Mouse (Mus musculus) MEL (cell line): ENCODE results near the gene Echdc3. TPM values are rescaled to one million over a fixed set of nuclear protein-coding genes. Genes with fewer than 3 reads are reported as not detected.

Experiments
- DNase-seq: peaks from one replicate; pipeline ENCODE4 v3.0.0; 2011; ENCODE audit warnings: low read depth, low spot score
- H3K27ac ChIP-seq: 2 replicates; pipeline ENCODE4 v1.5.1; 2012; ENCODE audit warnings: low read depth, mild to moderate bottlenecking, control low read depth, low read length, moderate library complexity; ENCODE audit not compliant: control insufficient read depth
- H3K27me3 ChIP-seq, 2 experiments: fragments of 150-350 bp in 1 of 2; sonication (generic) in 1 of 2; 2 replicates each; pipeline ENCODE4 v1.6.1; 2012; ENCODE audit warnings: low read length in 2 of 2, mild to moderate bottlenecking in 2 of 2, improper control_type of control experiment in 1 of 2, moderate library complexity in 1 of 2; ENCODE audit not compliant: insufficient read depth in 2 of 2, control insufficient read depth in 1 of 2
- H3K36me3 ChIP-seq, 2 experiments: 2 replicates each; pipeline ENCODE4 v1.6.1; 2012 to 2014; ENCODE audit warnings: low read length in 2 of 2, improper control_type of control experiment in 1 of 2, inconsistent platforms in 1 of 2, mild to moderate bottlenecking in 1 of 2; ENCODE audit not compliant: insufficient read depth in 2 of 2, control insufficient read depth in 1 of 2
- H3K4me1 ChIP-seq, 2 experiments: fragments of 150-350 bp in 1 of 2; sonication (generic) in 1 of 2; 2 replicates each; pipeline ENCODE4 v1.6.1; 2012; ENCODE audit warnings: low read length in 2 of 2, improper control_type of control experiment in 1 of 2, mild to moderate bottlenecking in 1 of 2; ENCODE audit not compliant: insufficient read depth in 2 of 2, control insufficient read depth in 1 of 2
- H3K4me3 ChIP-seq, 2 experiments: fragments of 150-350 bp in 1 of 2; sonication (generic) in 1 of 2; 2 replicates each; pipeline ENCODE4 v1.5.1; 2012; ENCODE audit warnings: low read depth in 2 of 2, low read length in 2 of 2, mild to moderate bottlenecking in 2 of 2, moderate library complexity in 2 of 2, control low read depth in 1 of 2, improper control_type of control experiment in 1 of 2; ENCODE audit not compliant: control insufficient read depth in 1 of 2, insufficient read depth in 1 of 2
- H3K79me2 ChIP-seq: 2 replicates; pipeline ENCODE4 v1.6.1; 2012; ENCODE audit warnings: mild to moderate bottlenecking, low read length, moderate library complexity; ENCODE audit not compliant: control insufficient read depth, poor library complexity, insufficient read depth
- H3K9ac ChIP-seq: 2 replicates; pipeline ENCODE4 v1.6.1; 2012; ENCODE audit warnings: low read depth, mild to moderate bottlenecking, control low read depth, low read length, moderate library complexity; ENCODE audit not compliant: control insufficient read depth, poor library complexity, severe bottlenecking
- H3K9me3 ChIP-seq: fragments of 150-350 bp; sonication (generic); replicated peaks from 2 replicates; pipeline ENCODE4 v1.6.1; 2012; ENCODE audit warnings: mild to moderate bottlenecking, low read length, improper control_type of control experiment, moderate library complexity; ENCODE audit not compliant: insufficient read depth
- BHLHE40 ChIP-seq: IDR thresholded peaks from 2 replicates; pipeline ENCODE4 v1.6.1; 2012; ENCODE audit warnings: low read depth, mild to moderate bottlenecking, inconsistent platforms, low read length, improper control_type of control experiment, borderline replicate concordance
- CHD1 ChIP-seq: IDR thresholded peaks from 2 replicates; pipeline ENCODE4 v1.6.1; 2012; ENCODE audit warnings: low read depth, mild to moderate bottlenecking, inconsistent platforms, low read length, improper control_type of control experiment
- CTCF ChIP-seq, 3 experiments: IDR thresholded peaks in 2 of 3; conservative IDR thresholded peaks in 1 of 3; 2 replicates each; pipeline ENCODE4 v1.5.1; 2011 to 2012; ENCODE audit warnings: low read length in 3 of 3, low read depth in 2 of 3, mild to moderate bottlenecking in 2 of 3, improper control_type of control experiment in 1 of 3, inconsistent platforms in 1 of 3, mixed read lengths in 1 of 3, moderate library complexity in 1 of 3; ENCODE audit not compliant: control insufficient read depth in 1 of 3, insufficient read depth in 1 of 3, poor library complexity in 1 of 3, severe bottlenecking in 1 of 3
- E2F4 ChIP-seq: IDR thresholded peaks from 2 replicates; pipeline ENCODE4 v1.6.1; 2011; ENCODE audit warnings: low read depth, low read length, improper control_type of control experiment, borderline replicate concordance
- ELF1 ChIP-seq: IDR thresholded peaks from 2 replicates; pipeline ENCODE4 v1.6.1; 2014; ENCODE audit warnings: low read depth, mild to moderate bottlenecking, inconsistent platforms, low read length, improper control_type of control experiment, moderate library complexity
- KAT2A ChIP-seq: conservative IDR thresholded peaks from 2 replicates; pipeline ENCODE4 v1.6.1; 2012; ENCODE audit warnings: low read depth, low read length, improper control_type of control experiment, inconsistent platforms
- MAFK ChIP-seq: IDR thresholded peaks from 2 replicates; pipeline ENCODE4 v1.6.1; 2011; ENCODE audit warnings: low read depth, mild to moderate bottlenecking, low read length, improper control_type of control experiment, borderline replicate concordance
- MAX ChIP-seq: IDR thresholded peaks from 2 replicates; pipeline ENCODE4 v1.6.1; 2011; ENCODE audit warnings: low read length, improper control_type of control experiment
- MYB ChIP-seq: IDR thresholded peaks from 2 replicates; pipeline ENCODE4 v1.6.1; 2011; ENCODE audit warnings: mild to moderate bottlenecking, low read depth, low read length, improper control_type of control experiment
- MYC ChIP-seq: IDR thresholded peaks from 2 replicates; pipeline ENCODE4 v1.6.1; 2011; ENCODE audit warnings: low read depth, mild to moderate bottlenecking, low read length, improper control_type of control experiment, moderate library complexity
- POLR2AphosphoS2 ChIP-seq: IDR thresholded peaks from 2 replicates; pipeline ENCODE4 v1.6.1; 2011; ENCODE audit warnings: low read length, improper control_type of control experiment
- RCOR1 ChIP-seq: IDR thresholded peaks from 2 replicates; pipeline ENCODE4 v1.6.1; 2012; ENCODE audit warnings: low read depth, mild to moderate bottlenecking, inconsistent platforms, low read length, improper control_type of control experiment
- SMC3 ChIP-seq: IDR thresholded peaks from 2 replicates; pipeline ENCODE4 v1.6.1; 2011; ENCODE audit warnings: low read depth, low read length, improper control_type of control experiment
- TAL1 ChIP-seq: IDR thresholded peaks from 2 replicates; pipeline ENCODE4 v1.6.1; 2012; ENCODE audit warnings: mild to moderate bottlenecking, inconsistent platforms, low read length, moderate library complexity, mixed read lengths
- TCF12 ChIP-seq: IDR thresholded peaks from 2 replicates; pipeline ENCODE4 v1.6.1; 2014; ENCODE audit warnings: low read depth, mild to moderate bottlenecking, inconsistent platforms, low read length, improper control_type of control experiment, moderate library complexity
- UBTF ChIP-seq: IDR thresholded peaks from 2 replicates; pipeline ENCODE4 v1.6.1; 2012; ENCODE audit warnings: low read depth, mild to moderate bottlenecking, inconsistent platforms, low read length, improper control_type of control experiment, moderate library complexity, borderline replicate concordance; ENCODE audit not compliant: insufficient read depth
- USF2 ChIP-seq, 2 experiments: IDR thresholded peaks; 2 replicates each; pipeline ENCODE4 v1.6.1; 2011 to 2012; ENCODE audit warnings: improper control_type of control experiment in 2 of 2, low read length in 2 of 2, borderline replicate concordance in 1 of 2, inconsistent platforms in 1 of 2, low read depth in 1 of 2, mild to moderate bottlenecking in 1 of 2; ENCODE audit not compliant: insufficient read depth in 1 of 2
- ZC3H11A ChIP-seq: IDR thresholded peaks from 2 replicates; pipeline ENCODE4 v1.6.1; 2012; ENCODE audit warnings: low read depth, mild to moderate bottlenecking, inconsistent platforms, low read length, improper control_type of control experiment
- ZKSCAN1 ChIP-seq: IDR thresholded peaks from 2 replicates; pipeline ENCODE4 v1.6.1; 2012; ENCODE audit warnings: low read depth, mild to moderate bottlenecking, inconsistent platforms, low read length, improper control_type of control experiment, moderate library complexity
- ZNF384 ChIP-seq: IDR thresholded peaks from 2 replicates; pipeline ENCODE4 v1.6.1; 2012; ENCODE audit warnings: low read depth, mild to moderate bottlenecking, inconsistent platforms, low read length, improper control_type of control experiment
- polyA plus RNA-seq, 2 experiments: library from polyadenylated mRNA; stranded (reverse) in 1 of 2; unstranded in 1 of 2; fragments of >175 nt in 1 of 2; fragments of >200 nt in 1 of 2; gene quantifications; 2 replicates each; pipeline versions ENCODE4 v1.2.1 to v1.2.4; 2012; ENCODE audit warnings: low replicate concordance in 2 of 2, low read depth in 1 of 2; ENCODE audit not compliant: insufficient read length in 2 of 2, insufficient read depth in 1 of 2, missing spikeins in 1 of 2
- total RNA-seq: library from RNA; depleted of rRNA; stranded (reverse); fragments of 300-350 nt; gene quantifications from 2 replicates; pipeline ENCODE4 v1.2.3, GENCODE M21; 2012

Gene Echdc3
- total and polyA plus RNA-seq, 3 experiments: not detected

- Histone ChIP-seq H3K79me2 (no peaks in the 10 kb centered on the region), H3K27me3 (peaks cover 0 to 3% of the 10 kb centered on the region in 2 experiments; a peak in 1 of 4 replicates), H3K27ac (no peak overlapping the region), H3K4me3 (no peak overlapping the region), H3K9ac (no peak overlapping the region), H3K9me3 (no peaks in the 10 kb centered on the region), H3K4me1 (no peaks in the 10 kb centered on the region), H3K36me3 (no peaks in the 10 kb centered on the region)
- no peak for DNase-seq
- TF ChIP-seq ELF1: no peak
- no peak for TF ChIP-seq BHLHE40
- TF ChIP-seq TCF12: no peak
- no peak for TF ChIP-seq MAX
- no peak for TF ChIP-seq MAFK
- no peak for TF ChIP-seq USF2 (IDR thresholded peaks at IDR 0.05; ENCODE audit: borderline replicate concordance in 1 of 2, insufficient read depth in 1 of 2, low read depth in 1 of 2, low read length in 2 of 2)
- no peak for TF ChIP-seq MYC
- no peak for TF ChIP-seq UBTF
- TF ChIP-seq SMC3: no peak
- no peak for TF ChIP-seq CHD1
- no peak for TF ChIP-seq ZNF384
- TF ChIP-seq TAL1: no peak
- no peak for TF ChIP-seq CTCF (IDR thresholded peaks at IDR 0.05 in 2 of 3, conservative IDR thresholded peaks at IDR 0.05 in 1 of 3; ENCODE audit: control insufficient read depth in 1 of 3, insufficient read depth in 1 of 3, low read depth in 2 of 3, low read length in 3 of 3, poor library complexity in 1 of 3, severe bottlenecking in 1 of 3)
- no peak for TF ChIP-seq ZC3H11A
- no peak for TF ChIP-seq MYB
- no peak for TF ChIP-seq RCOR1
- no peak for TF ChIP-seq KAT2A
- TF ChIP-seq E2F4: no peak
- no peak for TF ChIP-seq ZKSCAN1
- TF ChIP-seq POLR2AphosphoS2: no peak
Measured at GRCm38 (mm10) chr2:6178901-6179748, 33.7 kb downstream of the Echdc3 start.

- H3K27me3 ChIP-seq: peaks cover 0 to 3% of the 10 kb centered on the region in 2 experiments; a peak in 1 of 4 replicates
- no peaks in the 10 kb centered on the region for H3K36me3 ChIP-seq
- TF ChIP-seq MYC (no peak), SMC3 (no peak)
- H3K79me2 ChIP-seq: no peaks in the 10 kb centered on the region
- no peak overlapping the region for H3K4me3 ChIP-seq
- H3K9ac ChIP-seq: no peak overlapping the region
- no peaks in the 10 kb centered on the region for H3K4me1 ChIP-seq
- H3K9me3 ChIP-seq: no peaks in the 10 kb centered on the region
- no peak overlapping the region for H3K27ac ChIP-seq
- DNase-seq: no peak
Measured at GRCm38 (mm10) chr2:6173013-6173412, 39.8 kb downstream of the Echdc3 start.
